Mouse (Mus musculus) midbrain, embryonic 13.5 days (tissue): Measurements from ENCODE around the gene Sstr3. TPM values are rescaled to one million over a fixed set of nuclear protein-coding genes. Genes with fewer than 3 reads are reported as not detected.

Experiments used
- ATAC-seq: fragments of 200-750 bp; cut with Nextera tagmentation; 2 replicates; pipeline ENCODE4 v1.8.0; 2017; ENCODE audit warnings: mild to moderate bottlenecking, moderate TSS enrichment, moderate library complexity
- H3K27ac ChIP-seq: fragments of 300-500 bp; sonication (generic); 2 replicates; pipeline ENCODE4 v1.5.1; 2015; ENCODE audit warnings: inconsistent platforms, mild to moderate bottlenecking, moderate library complexity
- H3K27me3 ChIP-seq: fragments of 300-500 bp; sonication (generic); 2 replicates; pipeline ENCODE4 v1.6.1; 2015; ENCODE audit warnings: mild to moderate bottlenecking, inconsistent platforms
- H3K36me3 ChIP-seq: fragments of 300-500 bp; sonication (generic); 2 replicates; pipeline ENCODE4 v1.6.1; 2015; ENCODE audit warnings: mild to moderate bottlenecking, inconsistent platforms
- H3K4me1 ChIP-seq: fragments of 300-500 bp; sonication (generic); replicated peaks from 2 replicates; pipeline ENCODE4 v1.6.1; 2015; ENCODE audit warnings: inconsistent platforms
- H3K4me2 ChIP-seq: fragments of 300-500 bp; sonication (generic); replicated peaks from 2 replicates; pipeline ENCODE4 v1.6.1; 2015; ENCODE audit warnings: moderate library complexity, mild to moderate bottlenecking, inconsistent platforms
- H3K4me3 ChIP-seq: fragments of 300-500 bp; sonication (generic); replicated peaks from 2 replicates; pipeline ENCODE4 v1.5.1; 2015; ENCODE audit warnings: mild to moderate bottlenecking, inconsistent platforms
- H3K9ac ChIP-seq: fragments of 300-500 bp; sonication (generic); replicated peaks from 2 replicates; pipeline ENCODE4 v1.6.1; 2015; ENCODE audit warnings: mild to moderate bottlenecking, inconsistent platforms
- H3K9me3 ChIP-seq: fragments of 300-500 bp; sonication (generic); 2 replicates; pipeline ENCODE4 v1.6.1; 2016; ENCODE audit warnings: mild to moderate bottlenecking, inconsistent platforms
- WGBS: fragments of 180-500 bp; shearing (Covaris S2); methylation state at CpG from one replicate; pipeline ENCODE4 v1.1.7; 2015; 5-methylcytosine and 5-hydroxymethylcytosine counted together
- polyA plus RNA-seq: library from polyadenylated mRNA; unstranded; fragments of >200 nt; fragmentation: Nextera tagmentation; extraction: Ambion mirVana; gene quantifications from 2 replicates; pipeline ENCODE4 v1.2.1, GENCODE M21; 2015

Gene Sstr3
- polyA plus RNA-seq, 1 experiment from 2014 or later: 0.26 TPM

- no peak for ATAC-seq
- Histone ChIP-seq H3K36me3 (no peaks in the 10 kb centered on the region), H3K27me3 (no peaks in the 10 kb centered on the region), H3K4me3 (no peak overlapping the region), H3K4me2 (no peak overlapping the region), H3K4me1 (peaks cover 9% of the 10 kb centered on the region), H3K27ac (no peak overlapping the region), H3K9me3 (no peaks in the 10 kb centered on the region), H3K9ac (no peak overlapping the region)
- 80% methylated on average over 5 of the region's 5 CpGs for WGBS
These were observed 20.3 kb downstream of the Sstr3 start for GRCm38 (mm10) chr15:78524163-78524562.

GRCm38 (mm10) chr15:78521892-78522291, 22.6 kb downstream of the Sstr3 start:
- WGBS: 91% methylated on average over 6 of the region's 6 CpGs
- ATAC-seq: no peak
- Histone ChIP-seq H3K36me3 (no peaks in the 10 kb centered on the region), H3K27ac (no peak overlapping the region), H3K4me2 (no peak overlapping the region), H3K27me3 (no peaks in the 10 kb centered on the region), H3K9ac (no peak overlapping the region), H3K4me3 (no peak overlapping the region), H3K9me3 (no peaks in the 10 kb centered on the region), H3K4me1 (peaks cover 3% of the 10 kb centered on the region; the same call in 1 of the 2 replicates)

- 73% methylated on average over 8 of the region's 8 CpGs for WGBS
- ATAC-seq: no peak
- H3K4me1 ChIP-seq: peaks cover 3% of the 10 kb centered on the region; the same call in 1 of the 2 replicates
These were observed 23.2 kb downstream of the Sstr3 start for GRCm38 (mm10) chr15:78521331-78521730.

GRCm38 (mm10) chr15:78520112-78520715, 24.3 kb downstream of the Sstr3 start:
- Histone ChIP-seq H3K36me3 (no peaks in the 10 kb centered on the region), H3K9ac (no peak overlapping the region; the same call in 1 of the 2 replicates), H3K9me3 (no peaks in the 10 kb centered on the region), H3K4me1 (peaks cover 3% of the 10 kb centered on the region; the same call in 1 of the 2 replicates), H3K27me3 (no peaks in the 10 kb centered on the region), H3K4me3 (no peak overlapping the region), H3K27ac (no peak overlapping the region), H3K4me2 (no peak overlapping the region)
- ATAC-seq: no peak
- WGBS: 74% methylated on average over 13 of the region's 13 CpGs

More at GRCm38 (mm10) chr15:78521331-78521730, 23.2 kb downstream of the Sstr3 start:
- no peaks in the 10 kb centered on the region for H3K9me3 ChIP-seq
- no peak overlapping the region for H3K4me2 ChIP-seq
- no peak overlapping the region for H3K9ac ChIP-seq
- no peak overlapping the region for H3K27ac ChIP-seq
- H3K27me3 ChIP-seq: no peaks in the 10 kb centered on the region
- no peaks in the 10 kb centered on the region for H3K36me3 ChIP-seq
- no peak overlapping the region for H3K4me3 ChIP-seq

- peaks cover 4% of the 10 kb centered on the region; the same call in 1 of the 2 replicates for H3K4me1 ChIP-seq
- H3K9ac ChIP-seq: no peak overlapping the region
- no peak overlapping the region for H3K4me3 ChIP-seq
- H3K27me3 ChIP-seq: no peaks in the 10 kb centered on the region
- no peaks in the 10 kb centered on the region for H3K36me3 ChIP-seq
- 74% methylated on average over 7 of the region's 7 CpGs for WGBS
- H3K27ac ChIP-seq: no peak overlapping the region
- H3K4me2 ChIP-seq: no peak overlapping the region
- no peaks in the 10 kb centered on the region for H3K9me3 ChIP-seq
- ATAC-seq: no peak
These were observed 26.3 kb downstream of the Sstr3 start for GRCm38 (mm10) chr15:78518221-78518620.

- H3K9me3 ChIP-seq: no peaks in the 10 kb centered on the region
- H3K27ac ChIP-seq: no peak overlapping the region
- H3K27me3 ChIP-seq: no peaks in the 10 kb centered on the region
- H3K4me1 ChIP-seq: peaks cover 4% of the 10 kb centered on the region; the same call in 1 of the 2 replicates
- 87% methylated on average over 6 of the region's 6 CpGs for WGBS
- H3K9ac ChIP-seq: no peak overlapping the region
- no peak overlapping the region for H3K4me3 ChIP-seq
- no peaks in the 10 kb centered on the region for H3K36me3 ChIP-seq
- H3K4me2 ChIP-seq: no peak overlapping the region
- ATAC-seq: no peak
These were observed 28.7 kb downstream of the Sstr3 start for GRCm38 (mm10) chr15:78515759-78516158.

GRCm38 (mm10) chr15:78514393-78515146, 29.9 kb downstream of the Sstr3 start:
- H3K27me3 ChIP-seq: no peaks in the 10 kb centered on the region
- H3K27ac ChIP-seq: no peak overlapping the region
- H3K9me3 ChIP-seq: no peaks in the 10 kb centered on the region
- 37% methylated on average over 7 of the region's 7 CpGs for WGBS
- ATAC-seq: peak; percentile 62; the same call in 1 of the 2 replicates
- H3K4me1 ChIP-seq: peaks cover 13% of the 10 kb centered on the region
- H3K4me3 ChIP-seq: no peak overlapping the region
- no peak overlapping the region for H3K4me2 ChIP-seq
- no peaks in the 10 kb centered on the region for H3K36me3 ChIP-seq
- no peak overlapping the region for H3K9ac ChIP-seq

- Histone ChIP-seq H3K4me2 (no peak overlapping the region), H3K27me3 (no peaks in the 10 kb centered on the region), H3K4me1 (peaks cover 16% of the 10 kb centered on the region), H3K36me3 (no peaks in the 10 kb centered on the region), H3K27ac (no peak overlapping the region), H3K9ac (no peak overlapping the region), H3K9me3 (no peaks in the 10 kb centered on the region), H3K4me3 (no peak overlapping the region)
- WGBS: 89% methylated on average over 14 of the region's 14 CpGs
- no peak for ATAC-seq
These were observed 31.5 kb downstream of the Sstr3 start for GRCm38 (mm10) chr15:78513019-78513418.

- WGBS: 89% methylated on average over 7 of the region's 7 CpGs
- Histone ChIP-seq H3K9ac (no peak overlapping the region), H3K9me3 (no peaks in the 10 kb centered on the region)
These were observed 32.5 kb downstream of the Sstr3 start for GRCm38 (mm10) chr15:78511951-78512350.

GRCm38 (mm10) chr15:78510736-78511135, 33.7 kb downstream of the Sstr3 start:
- H3K27ac ChIP-seq: no peak overlapping the region
- no peak overlapping the region for H3K4me2 ChIP-seq
- no peak for ATAC-seq
- no peak overlapping the region for H3K4me3 ChIP-seq
- 95% methylated on average over 6 of the region's 6 CpGs for WGBS
- no peak overlapping the region for H3K9ac ChIP-seq
- no peaks in the 10 kb centered on the region for H3K9me3 ChIP-seq
- H3K4me1 ChIP-seq: peaks cover 16% of the 10 kb centered on the region
- H3K36me3 ChIP-seq: no peaks in the 10 kb centered on the region
- H3K27me3 ChIP-seq: no peaks in the 10 kb centered on the region

More at GRCm38 (mm10) chr15:78511951-78512350, 32.5 kb downstream of the Sstr3 start:
- peaks cover 16% of the 10 kb centered on the region for H3K4me1 ChIP-seq
- no peaks in the 10 kb centered on the region for H3K36me3 ChIP-seq
- H3K27ac ChIP-seq: no peak overlapping the region
- no peaks in the 10 kb centered on the region for H3K27me3 ChIP-seq
- no peak overlapping the region for H3K4me3 ChIP-seq
- no peak for ATAC-seq
- H3K4me2 ChIP-seq: no peak overlapping the region

- no peak for ATAC-seq
- H3K9ac ChIP-seq: 0 out of 2 replicates have a peak overlapping the region, but pooled peaks have one; percentile 19
- H3K4me3 ChIP-seq: no peak overlapping the region
- WGBS: 57% methylated on average over 8 of the region's 8 CpGs
- H3K27ac ChIP-seq: no peak overlapping the region
- no peaks in the 10 kb centered on the region for H3K36me3 ChIP-seq
- no peaks in the 10 kb centered on the region for H3K9me3 ChIP-seq
- no peak overlapping the region for H3K4me2 ChIP-seq
- H3K27me3 ChIP-seq: no peaks in the 10 kb centered on the region
- H3K4me1 ChIP-seq: peaks cover 16% of the 10 kb centered on the region
These were observed 34.3 kb downstream of the Sstr3 start for GRCm38 (mm10) chr15:78510121-78510576.

- Histone ChIP-seq H3K4me1 (peaks cover 12% of the 10 kb centered on the region), H3K4me3 (no peak overlapping the region), H3K27ac (no peak overlapping the region), H3K9me3 (no peaks in the 10 kb centered on the region), H3K27me3 (no peaks in the 10 kb centered on the region), H3K36me3 (no peaks in the 10 kb centered on the region), H3K9ac (no peak overlapping the region), H3K4me2 (no peak overlapping the region; the same call in 1 of the 2 replicates)
- 44% methylated on average over 12 of the region's 12 CpGs for WGBS
- no peak for ATAC-seq
These were observed 35.1 kb downstream of the Sstr3 start for GRCm38 (mm10) chr15:78509297-78509899.
